Mouse (Mus musculus) kidney, postnatal 4 days (tissue): Measurements from ENCODE around the gene Rhof.
"Not testable (repeated sequence)": the region's sequence is repeated elsewhere in the genome, so short reads cannot be mapped to it uniquely, and the experiment has no call there.

ENCODE experiments used
- DNase-seq, 2 experiments: peaks; one replicate each; pipeline ENCODE4 v3.0.0; 2021; ENCODE audit warnings: mixed read lengths in 2 of 2

Rhof gene

GRCm38 (mm10) chr5:123064207-123064606 is 68.3 kb downstream of the Rhof start:
- DNase-seq: peak; percentile 60 to 72

- DNase-seq: no peak
Observed at GRCm38 (mm10) chr5:123063141-123063540, 69.4 kb downstream of the Rhof start.

- DNase-seq: not testable (repeated sequence)
Observed at GRCm38 (mm10) chr5:123061402-123061749, 71.1 kb downstream of the Rhof start.

- peak in 1 of 2 experiments; percentile 44 for DNase-seq
Observed at GRCm38 (mm10) chr5:123060706-123061401, 71.6 kb downstream of the Rhof start.

GRCm38 (mm10) chr5:123059757-123060520 is 72.6 kb downstream of the Rhof start:
- DNase-seq: peak; percentile 63 to 74

GRCm38 (mm10) chr5:123058251-123059102 is 74.0 kb downstream of the Rhof start:
- no peak for DNase-seq

- DNase-seq: peak; percentile 98 to 99
Observed at GRCm38 (mm10) chr5:123057366-123058250, 74.9 kb downstream of the Rhof start.
